Mouse (Mus musculus): ENCODE results near the gene Hmgb1. TPM values are rescaled to one million over a fixed set of nuclear protein-coding genes. Genes with fewer than 3 reads are reported as not detected.

The Hmgb1 gene
- polyA plus RNA-seq, 1 experiment from 2014 or later: 1,384 TPM

DNA sequence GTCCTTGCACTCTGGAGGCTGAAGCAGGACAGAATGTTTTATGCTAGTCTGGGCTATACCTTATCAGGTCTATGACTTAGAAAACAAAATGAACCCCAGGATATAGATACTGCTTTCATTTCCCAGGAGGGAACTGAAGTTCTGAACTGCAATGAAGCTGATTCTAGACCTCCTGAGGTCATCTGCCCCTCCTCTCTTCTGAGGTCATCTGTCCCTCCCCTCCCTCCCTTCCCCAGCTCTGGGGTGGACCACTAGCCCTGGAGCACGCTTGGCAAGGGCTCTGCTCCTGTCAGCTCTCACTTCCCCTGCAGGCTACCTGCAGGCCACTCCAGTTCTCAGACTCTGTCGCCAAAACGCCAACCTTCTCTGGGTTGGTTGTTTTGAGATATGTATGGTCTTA lies 84.2 kb downstream of the Hmgb1 start:
- H3K9ac ChIP-seq (replicated peaks; ENCODE audit: low read length): no peak overlapping the region
- 69% methylated on average over 3 of the region's 3 CpGs for WGBS
- no peak overlapping the region for H3K4me2 ChIP-seq (replicated peaks; ENCODE audit: low read depth, low read length)
- H3K27ac ChIP-seq (ENCODE audit: low read length): no peak overlapping the region
- H3K36me3 ChIP-seq (ENCODE audit: insufficient read depth, low read length): no peaks in the 10 kb centered on the region
- ATAC-seq (ENCODE audit: low FRiP score, low TSS enrichment): no peak
- no peaks in the 10 kb centered on the region for H3K4me1 ChIP-seq (ENCODE audit: insufficient read depth, low read length)
- H3K4me3 ChIP-seq (ENCODE audit: low read length): no peak overlapping the region
- H3K9me3 ChIP-seq (ENCODE audit: low read length): no peaks in the 10 kb centered on the region
- H3K27me3 ChIP-seq (ENCODE audit: insufficient read depth, low read length): no peaks in the 10 kb centered on the region

DNA sequence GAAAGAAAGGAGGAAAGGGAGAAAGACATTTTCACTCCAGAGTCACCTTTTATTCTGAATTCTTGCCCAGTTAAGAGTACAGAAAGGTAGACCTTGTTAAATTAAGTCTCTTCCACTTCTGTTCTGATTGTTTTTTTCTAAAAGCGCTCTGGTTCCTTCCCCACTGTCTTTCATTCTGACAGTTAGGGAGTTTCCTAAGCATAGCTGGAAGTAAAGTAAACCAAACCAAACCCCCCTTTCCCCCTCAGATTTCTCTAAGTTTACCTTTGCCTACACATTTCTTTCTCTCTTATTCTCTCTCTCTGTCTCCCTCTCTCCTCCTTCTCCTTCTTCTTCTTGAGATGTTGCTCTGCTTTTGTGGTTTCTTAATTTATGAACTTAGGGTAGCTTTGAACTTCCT lies 85.3 kb downstream of the Hmgb1 start:
- ATAC-seq (ENCODE audit: low FRiP score, low TSS enrichment): no peak
- Histone ChIP-seq H3K27ac (ENCODE audit: low read length) (no peak overlapping the region), H3K4me1 (ENCODE audit: insufficient read depth, low read length) (no peaks in the 10 kb centered on the region), H3K4me3 (ENCODE audit: low read length) (no peak overlapping the region), H3K9me3 (ENCODE audit: low read length) (no peaks in the 10 kb centered on the region), H3K4me2 (replicated peaks; ENCODE audit: low read depth, low read length) (no peak overlapping the region), H3K27me3 (ENCODE audit: insufficient read depth, low read length) (no peaks in the 10 kb centered on the region), H3K36me3 (ENCODE audit: insufficient read depth, low read length) (no peaks in the 10 kb centered on the region), H3K9ac (replicated peaks; ENCODE audit: low read length) (no peak overlapping the region)
- 33% methylated on average over 1 of the region's 1 CpGs for WGBS

DNA sequence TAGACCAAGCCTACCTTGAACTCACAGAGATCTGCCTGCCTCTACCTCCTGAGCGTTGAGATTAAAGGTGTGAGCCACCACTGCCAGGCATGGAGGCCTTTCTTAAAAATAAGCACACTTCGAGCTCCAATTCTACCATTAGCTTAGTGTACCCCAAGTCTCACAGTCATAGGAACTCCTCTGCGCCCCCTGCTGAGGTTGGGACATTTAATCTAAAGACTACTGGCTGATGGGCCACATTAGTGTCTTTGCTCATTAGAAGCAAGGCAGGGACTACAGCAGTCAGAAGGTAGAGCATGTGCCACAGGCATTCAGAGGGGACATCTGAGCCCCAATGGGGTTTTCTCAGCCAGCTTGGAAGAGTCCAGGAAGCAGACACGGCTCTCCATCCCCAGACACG lies 86.4 kb downstream of the Hmgb1 start:
- no peak overlapping the region for H3K9ac ChIP-seq (replicated peaks; ENCODE audit: low read length)
- no peaks in the 10 kb centered on the region for H3K27me3 ChIP-seq (ENCODE audit: insufficient read depth, low read length)
- no peak for ATAC-seq (ENCODE audit: low FRiP score, low TSS enrichment)
- H3K4me2 ChIP-seq (replicated peaks; ENCODE audit: low read depth, low read length): no peak overlapping the region
- H3K36me3 ChIP-seq (ENCODE audit: insufficient read depth, low read length): no peaks in the 10 kb centered on the region
- H3K27ac ChIP-seq (ENCODE audit: low read length): no peak overlapping the region
- no peak overlapping the region for H3K4me3 ChIP-seq (ENCODE audit: low read length)
- 86% methylated on average over 5 of the region's 5 CpGs for WGBS
- H3K9me3 ChIP-seq (ENCODE audit: low read length): no peaks in the 10 kb centered on the region
- no peaks in the 10 kb centered on the region for H3K4me1 ChIP-seq (ENCODE audit: insufficient read depth, low read length)

DNA sequence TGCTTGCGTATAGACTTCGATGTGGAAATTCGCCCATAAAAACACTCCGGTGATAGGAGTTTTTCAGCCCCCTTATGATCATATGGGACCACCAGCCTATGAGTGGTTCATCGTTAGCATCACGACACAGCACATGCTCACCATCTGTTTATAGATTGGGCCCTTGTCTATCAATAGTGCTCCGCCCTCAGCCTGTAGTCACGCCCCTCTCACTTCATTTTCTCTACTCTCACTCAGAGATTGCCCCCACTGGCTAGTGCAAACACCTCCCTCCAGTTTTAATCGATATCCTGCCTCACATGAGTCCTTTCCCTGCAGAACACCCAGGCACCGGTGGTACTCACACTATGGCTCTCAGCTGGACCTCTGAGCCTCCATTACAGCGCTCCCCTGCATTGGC lies 88.0 kb downstream of the Hmgb1 start:
- Histone ChIP-seq H3K36me3 (ENCODE audit: insufficient read depth, low read length) (no peaks in the 10 kb centered on the region), H3K4me1 (ENCODE audit: insufficient read depth, low read length) (no peaks in the 10 kb centered on the region), H3K9me3 (ENCODE audit: low read length) (no peaks in the 10 kb centered on the region), H3K4me3 (ENCODE audit: low read length) (no peak overlapping the region), H3K27ac (ENCODE audit: low read length) (no peak overlapping the region), H3K4me2 (replicated peaks; ENCODE audit: low read depth, low read length) (no peak overlapping the region), H3K9ac (replicated peaks; ENCODE audit: low read length) (no peak overlapping the region), H3K27me3 (ENCODE audit: insufficient read depth, low read length) (no peaks in the 10 kb centered on the region)
- no peak for ATAC-seq (ENCODE audit: low FRiP score, low TSS enrichment)
- 73% methylated on average over 11 of the region's 11 CpGs for WGBS

DNA sequence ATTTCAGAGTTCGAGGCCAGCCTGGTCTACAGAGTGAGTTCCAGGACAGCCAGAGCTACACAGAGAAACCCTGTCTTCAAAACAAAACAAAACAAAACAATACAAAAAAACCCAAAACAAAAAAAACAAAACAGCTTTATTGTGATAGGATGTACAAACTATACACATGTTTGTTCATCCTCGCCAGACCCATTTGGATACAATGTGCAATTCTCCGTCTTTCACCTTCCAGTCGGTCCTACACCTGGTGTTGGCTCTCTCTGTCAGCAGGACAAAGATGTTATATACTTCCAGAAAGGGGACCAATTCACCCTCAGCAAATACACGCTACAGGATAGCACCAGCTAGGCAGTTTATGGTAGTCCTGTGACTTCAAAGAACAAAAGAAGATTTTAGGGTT lies 91.4 kb downstream of the Hmgb1 start:
- Histone ChIP-seq H3K36me3 (ENCODE audit: insufficient read depth, low read length) (no peaks in the 10 kb centered on the region), H3K9ac (replicated peaks; ENCODE audit: low read length) (no peak overlapping the region), H3K27ac (ENCODE audit: low read length) (no peak overlapping the region), H3K4me3 (ENCODE audit: low read length) (no peak overlapping the region), H3K4me1 (ENCODE audit: insufficient read depth, low read length) (no peaks in the 10 kb centered on the region), H3K4me2 (replicated peaks; ENCODE audit: low read depth, low read length) (no peak overlapping the region), H3K27me3 (ENCODE audit: insufficient read depth, low read length) (no peaks in the 10 kb centered on the region), H3K9me3 (ENCODE audit: low read length) (no peaks in the 10 kb centered on the region)
- 91% methylated on average over 5 of the region's 5 CpGs for WGBS
- no peak for ATAC-seq (ENCODE audit: low FRiP score, low TSS enrichment)

DNA sequence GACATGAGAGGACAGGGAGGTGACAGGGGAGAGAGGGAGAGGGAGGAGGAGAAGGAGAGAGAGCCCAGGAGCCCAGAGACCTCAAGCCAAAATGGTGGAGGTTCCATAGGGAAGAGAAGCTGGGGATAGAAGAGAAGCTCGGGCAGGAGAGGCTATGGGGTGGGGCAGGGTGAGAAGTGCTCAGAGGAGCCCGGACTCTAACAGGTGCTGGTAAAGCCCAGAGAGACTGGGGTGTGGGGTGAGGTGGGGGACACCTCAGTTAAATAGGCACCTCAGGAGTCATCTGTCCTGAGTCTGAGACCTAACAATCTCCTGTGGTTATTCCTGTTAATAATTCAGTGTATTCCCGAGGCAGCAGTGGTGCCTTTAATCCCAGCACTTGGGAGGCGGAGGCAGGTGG lies 91.8 kb downstream of the Hmgb1 start:
- Histone ChIP-seq H3K4me2 (replicated peaks; ENCODE audit: low read depth, low read length) (no peak overlapping the region), H3K4me3 (ENCODE audit: low read length) (no peak overlapping the region), H3K27ac (ENCODE audit: low read length) (no peak overlapping the region), H3K27me3 (ENCODE audit: insufficient read depth, low read length) (no peaks in the 10 kb centered on the region), H3K9me3 (ENCODE audit: low read length) (no peaks in the 10 kb centered on the region), H3K9ac (replicated peaks; ENCODE audit: low read length) (no peak overlapping the region), H3K4me1 (ENCODE audit: insufficient read depth, low read length) (no peaks in the 10 kb centered on the region), H3K36me3 (ENCODE audit: insufficient read depth, low read length) (no peaks in the 10 kb centered on the region)
- ATAC-seq (ENCODE audit: low FRiP score, low TSS enrichment): no peak
- WGBS: 85% methylated on average over 4 of the region's 4 CpGs

DNA sequence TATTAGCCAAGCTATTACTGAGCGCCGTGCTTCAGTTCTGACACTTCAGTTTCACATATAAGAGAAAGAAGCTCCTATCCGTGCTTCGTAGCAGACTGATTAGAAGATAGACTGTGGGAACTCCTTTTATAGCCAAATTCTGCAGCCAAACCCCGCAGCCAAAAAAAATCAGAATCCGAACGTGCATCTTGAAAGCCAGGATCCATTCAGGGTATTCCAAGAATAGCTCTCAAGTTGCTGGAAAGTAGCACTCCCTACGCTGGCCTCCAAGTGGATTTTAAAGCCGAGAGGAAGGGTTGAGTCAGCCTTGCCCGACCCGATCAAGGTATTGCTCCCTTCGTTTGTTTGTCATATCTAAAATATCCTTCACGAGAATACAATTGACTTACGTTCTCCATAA lies 93.0 kb downstream of the Hmgb1 start:
- no peak overlapping the region for H3K27ac ChIP-seq (ENCODE audit: low read length)
- no peak overlapping the region for H3K9ac ChIP-seq (replicated peaks; ENCODE audit: low read length)
- H3K4me2 ChIP-seq (replicated peaks; ENCODE audit: low read depth, low read length): no peak overlapping the region
- H3K36me3 ChIP-seq (ENCODE audit: insufficient read depth, low read length): no peaks in the 10 kb centered on the region
- ATAC-seq (ENCODE audit: low FRiP score, low TSS enrichment): no peak
- no peaks in the 10 kb centered on the region for H3K4me1 ChIP-seq (ENCODE audit: insufficient read depth, low read length)
- H3K27me3 ChIP-seq (ENCODE audit: insufficient read depth, low read length): no peaks in the 10 kb centered on the region
- no peaks in the 10 kb centered on the region for H3K9me3 ChIP-seq (ENCODE audit: low read length)
- no peak overlapping the region for H3K4me3 ChIP-seq (ENCODE audit: low read length)
- 88% methylated on average over 14 of the region's 14 CpGs for WGBS

DNA sequence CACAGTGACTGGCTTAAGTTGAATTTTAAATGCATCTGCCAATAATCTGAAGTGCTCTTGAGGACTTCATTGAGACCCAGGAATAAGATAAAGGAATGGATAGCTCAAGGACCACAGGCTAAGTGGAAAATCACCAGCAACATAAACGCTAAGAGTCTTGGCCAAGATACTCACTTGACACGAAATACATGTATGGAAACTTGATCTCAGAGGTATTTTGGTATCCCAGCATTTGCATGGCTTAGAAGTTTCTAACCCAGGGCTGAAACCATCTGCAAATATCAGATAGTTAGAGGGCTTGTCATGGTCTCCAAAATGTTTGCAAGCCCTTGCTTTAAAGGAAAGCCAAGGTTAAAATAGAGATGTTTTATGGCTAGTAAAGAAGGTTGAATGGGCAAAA lies 94.4 kb downstream of the Hmgb1 start:
- no peak overlapping the region for H3K4me3 ChIP-seq (ENCODE audit: low read length)
- ATAC-seq (ENCODE audit: low FRiP score, low TSS enrichment): no peak
- no peaks in the 10 kb centered on the region for H3K36me3 ChIP-seq (ENCODE audit: insufficient read depth, low read length)
- H3K27ac ChIP-seq (ENCODE audit: low read length): no peak overlapping the region
- H3K4me2 ChIP-seq (replicated peaks; ENCODE audit: low read depth, low read length): no peak overlapping the region
- 74% methylated on average over 2 of the region's 2 CpGs for WGBS
- H3K27me3 ChIP-seq (ENCODE audit: insufficient read depth, low read length): no peaks in the 10 kb centered on the region
- H3K9ac ChIP-seq (replicated peaks; ENCODE audit: low read length): no peak overlapping the region
- no peaks in the 10 kb centered on the region for H3K4me1 ChIP-seq (ENCODE audit: insufficient read depth, low read length)
- H3K9me3 ChIP-seq (ENCODE audit: low read length): no peaks in the 10 kb centered on the region

DNA sequence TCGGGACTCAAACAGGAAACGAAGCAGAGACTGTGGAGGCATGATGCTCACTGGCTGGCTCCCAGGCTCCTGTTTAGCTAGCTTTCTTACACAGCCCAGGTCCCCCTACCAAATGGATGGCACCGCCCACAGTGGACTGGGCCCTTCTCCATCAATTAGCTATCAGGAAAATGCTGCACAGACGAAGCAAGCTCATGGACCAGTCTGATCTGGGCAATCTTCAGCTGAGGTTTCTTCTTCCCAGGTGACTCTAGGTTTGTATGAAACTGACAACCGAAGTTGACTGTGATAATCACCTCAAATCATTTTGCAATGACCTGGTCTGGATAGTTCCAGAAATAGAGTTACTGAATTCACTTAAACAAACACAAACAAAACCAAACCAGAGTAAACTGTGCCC lies 94.8 kb downstream of the Hmgb1 start:
- Histone ChIP-seq H3K27ac (ENCODE audit: low read length) (no peak overlapping the region), H3K9me3 (ENCODE audit: low read length) (no peaks in the 10 kb centered on the region), H3K4me1 (ENCODE audit: insufficient read depth, low read length) (no peaks in the 10 kb centered on the region), H3K4me2 (replicated peaks; ENCODE audit: low read depth, low read length) (no peak overlapping the region), H3K4me3 (ENCODE audit: low read length) (no peak overlapping the region), H3K36me3 (ENCODE audit: insufficient read depth, low read length) (no peaks in the 10 kb centered on the region), H3K27me3 (ENCODE audit: insufficient read depth, low read length) (no peaks in the 10 kb centered on the region), H3K9ac (replicated peaks; ENCODE audit: low read length) (no peak overlapping the region)
- 86% methylated on average over 5 of the region's 5 CpGs for WGBS
- no peak for ATAC-seq (ENCODE audit: low FRiP score, low TSS enrichment)

DNA sequence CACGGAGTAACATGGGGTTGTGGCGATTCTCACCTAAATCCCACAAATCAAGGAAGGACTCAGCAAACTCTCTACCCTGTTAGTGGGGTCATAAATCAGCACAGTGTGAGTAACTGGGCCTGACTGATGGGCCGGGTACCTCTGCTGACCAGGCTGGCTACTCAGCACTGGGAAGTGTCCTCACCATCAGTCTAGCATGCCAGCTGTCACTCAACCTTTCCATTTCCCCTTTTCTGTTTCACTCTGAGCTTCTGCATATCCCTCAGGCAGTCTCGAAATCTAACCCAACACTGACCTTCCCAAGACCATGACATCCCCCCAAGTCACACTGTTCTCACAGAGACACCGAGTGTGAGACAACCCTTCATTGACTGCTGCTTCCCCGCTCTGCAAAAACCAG lies 95.4 kb downstream of the Hmgb1 start:
- no peak overlapping the region for H3K27ac ChIP-seq (ENCODE audit: low read length)
- WGBS: 82% methylated on average over 6 of the region's 6 CpGs
- H3K4me1 ChIP-seq (ENCODE audit: insufficient read depth, low read length): no peaks in the 10 kb centered on the region
- H3K27me3 ChIP-seq (ENCODE audit: insufficient read depth, low read length): no peaks in the 10 kb centered on the region
- no peaks in the 10 kb centered on the region for H3K36me3 ChIP-seq (ENCODE audit: insufficient read depth, low read length)
- no peak for ATAC-seq (ENCODE audit: low FRiP score, low TSS enrichment)
- no peak overlapping the region for H3K4me3 ChIP-seq (ENCODE audit: low read length)
- no peaks in the 10 kb centered on the region for H3K9me3 ChIP-seq (ENCODE audit: low read length)
- no peak overlapping the region for H3K4me2 ChIP-seq (replicated peaks; ENCODE audit: low read depth, low read length)
- no peak overlapping the region for H3K9ac ChIP-seq (replicated peaks; ENCODE audit: low read length)

DNA sequence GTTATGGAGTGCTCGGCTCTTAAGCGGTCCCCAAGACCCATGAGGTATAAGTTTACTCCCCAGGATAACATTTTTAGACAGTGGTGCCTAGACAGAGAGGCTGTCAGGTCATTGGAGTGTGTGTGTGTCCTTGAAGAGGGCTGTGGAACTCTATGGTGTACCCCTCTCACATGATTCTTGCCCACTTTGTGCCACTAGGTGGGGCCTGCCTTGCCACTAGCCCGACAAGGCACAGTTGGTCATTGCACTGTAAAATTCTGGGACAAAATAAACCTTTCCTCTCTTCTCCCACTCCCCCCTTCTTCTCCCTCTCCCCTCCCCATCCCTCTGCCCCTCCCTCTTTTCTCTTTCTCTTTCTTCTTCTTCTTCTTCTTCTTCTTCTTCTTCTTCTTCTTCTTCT lies 96.1 kb downstream of the Hmgb1 start:
- 76% methylated on average over 3 of the region's 3 CpGs for WGBS
- Histone ChIP-seq H3K4me3 (ENCODE audit: low read length) (no peak overlapping the region), H3K9ac (replicated peaks; ENCODE audit: low read length) (no peak overlapping the region), H3K4me1 (ENCODE audit: insufficient read depth, low read length) (no peaks in the 10 kb centered on the region), H3K27ac (ENCODE audit: low read length) (no peak overlapping the region), H3K36me3 (ENCODE audit: insufficient read depth, low read length) (no peaks in the 10 kb centered on the region), H3K4me2 (replicated peaks; ENCODE audit: low read depth, low read length) (no peak overlapping the region), H3K9me3 (ENCODE audit: low read length) (no peaks in the 10 kb centered on the region), H3K27me3 (ENCODE audit: insufficient read depth, low read length) (no peaks in the 10 kb centered on the region)
- no peak for ATAC-seq (ENCODE audit: low FRiP score, low TSS enrichment)

Measured in kidney, embryonic 16.5 days (tissue).